Mouse (Mus musculus) MEL (cell line): ENCODE measurements around the gene Gm10190. TPM values are rescaled to one million over a fixed set of nuclear protein-coding genes. Genes with fewer than 3 reads are reported as not detected.

Experiments used
- DNase-seq: peaks from one replicate; pipeline ENCODE4 v3.0.0; 2011; ENCODE audit warnings: low read depth, low spot score
- H3K27ac ChIP-seq: 2 replicates; pipeline ENCODE4 v1.5.1; 2012; ENCODE audit warnings: low read depth, mild to moderate bottlenecking, control low read depth, low read length, moderate library complexity; ENCODE audit not compliant: control insufficient read depth
- H3K27me3 ChIP-seq, 2 experiments: fragments of 150-350 bp in 1 of 2; sonication (generic) in 1 of 2; 2 replicates each; pipeline ENCODE4 v1.6.1; 2012; ENCODE audit warnings: low read length in 2 of 2, mild to moderate bottlenecking in 2 of 2, improper control_type of control experiment in 1 of 2, moderate library complexity in 1 of 2; ENCODE audit not compliant: insufficient read depth in 2 of 2, control insufficient read depth in 1 of 2
- H3K36me3 ChIP-seq, 2 experiments: 2 replicates each; pipeline ENCODE4 v1.6.1; 2012 to 2014; ENCODE audit warnings: low read length in 2 of 2, improper control_type of control experiment in 1 of 2, inconsistent platforms in 1 of 2, mild to moderate bottlenecking in 1 of 2; ENCODE audit not compliant: insufficient read depth in 2 of 2, control insufficient read depth in 1 of 2
- H3K4me1 ChIP-seq, 2 experiments: fragments of 150-350 bp in 1 of 2; sonication (generic) in 1 of 2; 2 replicates each; pipeline ENCODE4 v1.6.1; 2012; ENCODE audit warnings: low read length in 2 of 2, improper control_type of control experiment in 1 of 2, mild to moderate bottlenecking in 1 of 2; ENCODE audit not compliant: insufficient read depth in 2 of 2, control insufficient read depth in 1 of 2
- H3K4me3 ChIP-seq, 2 experiments: fragments of 150-350 bp in 1 of 2; sonication (generic) in 1 of 2; 2 replicates each; pipeline ENCODE4 v1.5.1; 2012; ENCODE audit warnings: low read depth in 2 of 2, low read length in 2 of 2, mild to moderate bottlenecking in 2 of 2, moderate library complexity in 2 of 2, control low read depth in 1 of 2, improper control_type of control experiment in 1 of 2; ENCODE audit not compliant: control insufficient read depth in 1 of 2, insufficient read depth in 1 of 2
- H3K79me2 ChIP-seq: 2 replicates; pipeline ENCODE4 v1.6.1; 2012; ENCODE audit warnings: mild to moderate bottlenecking, low read length, moderate library complexity; ENCODE audit not compliant: control insufficient read depth, poor library complexity, insufficient read depth
- H3K9ac ChIP-seq: 2 replicates; pipeline ENCODE4 v1.6.1; 2012; ENCODE audit warnings: low read depth, mild to moderate bottlenecking, control low read depth, low read length, moderate library complexity; ENCODE audit not compliant: control insufficient read depth, poor library complexity, severe bottlenecking
- H3K9me3 ChIP-seq: fragments of 150-350 bp; sonication (generic); replicated peaks from 2 replicates; pipeline ENCODE4 v1.6.1; 2012; ENCODE audit warnings: mild to moderate bottlenecking, low read length, improper control_type of control experiment, moderate library complexity; ENCODE audit not compliant: insufficient read depth
- CHD2 ChIP-seq: IDR thresholded peaks from 2 replicates; pipeline ENCODE4 v1.6.1; 2011; ENCODE audit warnings: low read length, improper control_type of control experiment
- CTCF ChIP-seq, 3 experiments: IDR thresholded peaks in 2 of 3; conservative IDR thresholded peaks in 1 of 3; 2 replicates each; pipeline ENCODE4 v1.5.1; 2011 to 2012; ENCODE audit warnings: low read length in 3 of 3, low read depth in 2 of 3, mild to moderate bottlenecking in 2 of 3, improper control_type of control experiment in 1 of 3, inconsistent platforms in 1 of 3, mixed read lengths in 1 of 3, moderate library complexity in 1 of 3; ENCODE audit not compliant: control insufficient read depth in 1 of 3, insufficient read depth in 1 of 3, poor library complexity in 1 of 3, severe bottlenecking in 1 of 3
- ELF1 ChIP-seq: IDR thresholded peaks from 2 replicates; pipeline ENCODE4 v1.6.1; 2014; ENCODE audit warnings: low read depth, mild to moderate bottlenecking, inconsistent platforms, low read length, improper control_type of control experiment, moderate library complexity
- GABPA ChIP-seq: IDR thresholded peaks from 2 replicates; pipeline ENCODE4 v1.6.1; 2012; ENCODE audit warnings: low read depth, mild to moderate bottlenecking, inconsistent platforms, low read length, improper control_type of control experiment, moderate library complexity
- HCFC1 ChIP-seq: IDR thresholded peaks from 2 replicates; pipeline ENCODE4 v1.6.1; 2012; ENCODE audit warnings: low read depth, mild to moderate bottlenecking, inconsistent platforms, low read length, improper control_type of control experiment, moderate library complexity
- KAT2A ChIP-seq: conservative IDR thresholded peaks from 2 replicates; pipeline ENCODE4 v1.6.1; 2012; ENCODE audit warnings: low read depth, low read length, improper control_type of control experiment, inconsistent platforms
- MAZ ChIP-seq: IDR thresholded peaks from 2 replicates; pipeline ENCODE4 v1.6.1; 2012; ENCODE audit warnings: low read depth, mild to moderate bottlenecking, inconsistent platforms, low read length, improper control_type of control experiment
- MYC ChIP-seq: IDR thresholded peaks from 2 replicates; pipeline ENCODE4 v1.6.1; 2011; ENCODE audit warnings: low read depth, mild to moderate bottlenecking, low read length, improper control_type of control experiment, moderate library complexity
- POLR2A ChIP-seq, 2 experiments: IDR thresholded peaks; 2 replicates each; pipeline ENCODE4 v1.6.1; 2011 to 2012; ENCODE audit warnings: low read length in 2 of 2, mild to moderate bottlenecking in 2 of 2, control low read depth in 1 of 2, improper control_type of control experiment in 1 of 2, low read depth in 1 of 2, moderate library complexity in 1 of 2; ENCODE audit not compliant: control insufficient read depth in 1 of 2, insufficient read depth in 1 of 2, poor library complexity in 1 of 2
- POLR2AphosphoS5 ChIP-seq: IDR thresholded peaks from 2 replicates; pipeline ENCODE4 v1.6.1; 2012; ENCODE audit warnings: low read depth, borderline replicate concordance, mild to moderate bottlenecking, inconsistent platforms, low read length, moderate library complexity, mixed read lengths
- SIN3A ChIP-seq: IDR thresholded peaks from 2 replicates; pipeline ENCODE4 v1.6.1; 2012; ENCODE audit warnings: low read length, improper control_type of control experiment, inconsistent platforms
- SMC3 ChIP-seq: IDR thresholded peaks from 2 replicates; pipeline ENCODE4 v1.6.1; 2011; ENCODE audit warnings: low read depth, low read length, improper control_type of control experiment
- TBP ChIP-seq: IDR thresholded peaks from 2 replicates; pipeline ENCODE4 v1.8.0; 2011; ENCODE audit warnings: low read depth, low read length, improper control_type of control experiment
- USF1 ChIP-seq: IDR thresholded peaks from 2 replicates; pipeline ENCODE4 v1.6.1; 2014; ENCODE audit warnings: low read depth, mild to moderate bottlenecking, inconsistent platforms, low read length, improper control_type of control experiment, moderate library complexity
- USF2 ChIP-seq, 2 experiments: IDR thresholded peaks; 2 replicates each; pipeline ENCODE4 v1.6.1; 2011 to 2012; ENCODE audit warnings: improper control_type of control experiment in 2 of 2, low read length in 2 of 2, borderline replicate concordance in 1 of 2, inconsistent platforms in 1 of 2, low read depth in 1 of 2, mild to moderate bottlenecking in 1 of 2; ENCODE audit not compliant: insufficient read depth in 1 of 2
- ZMIZ1 ChIP-seq: IDR thresholded peaks from 2 replicates; pipeline ENCODE4 v1.6.1; 2012; ENCODE audit warnings: low read depth, mild to moderate bottlenecking, inconsistent platforms, low read length, improper control_type of control experiment, moderate library complexity
- polyA plus RNA-seq, 2 experiments: library from polyadenylated mRNA; stranded (reverse) in 1 of 2; unstranded in 1 of 2; fragments of >175 nt in 1 of 2; fragments of >200 nt in 1 of 2; gene quantifications; 2 replicates each; pipeline versions ENCODE4 v1.2.1 to v1.2.4; 2012; ENCODE audit warnings: low replicate concordance in 2 of 2, low read depth in 1 of 2; ENCODE audit not compliant: insufficient read length in 2 of 2, insufficient read depth in 1 of 2, missing spikeins in 1 of 2
- total RNA-seq: library from RNA; depleted of rRNA; stranded (reverse); fragments of 300-350 nt; gene quantifications from 2 replicates; pipeline ENCODE4 v1.2.3, GENCODE M21; 2012; rRNA removed

Gene Gm10190
- total and polyA plus RNA-seq, 3 experiments = not detected

- no peak for DNase-seq
- H3K9me3 ChIP-seq = no peaks in the 10 kb centered on the region
- H3K9ac ChIP-seq = no peak overlapping the region
- H3K36me3 ChIP-seq = no peaks in the 10 kb centered on the region
- peaks cover 0 to 4% of the 10 kb centered on the region in 2 experiments; a peak in 1 of 4 replicates for H3K4me1 ChIP-seq
- no peak overlapping the region for H3K27ac ChIP-seq
- TF ChIP-seq CHD2 (no peak), CTCF (IDR thresholded peaks at IDR 0.05 in 2 of 3, conservative IDR thresholded peaks at IDR 0.05 in 1 of 3; ENCODE audit: control insufficient read depth in 1 of 3, insufficient read depth in 1 of 3, low read depth in 2 of 3, low read length in 3 of 3, poor library complexity in 1 of 3, severe bottlenecking in 1 of 3) (no peak), HCFC1 (no peak), POLR2AphosphoS5 (no peak), ELF1 (no peak), GABPA (no peak), MAZ (no peak), TBP (no peak), POLR2A (IDR thresholded peaks at IDR 0.05; ENCODE audit: control insufficient read depth in 1 of 2, insufficient read depth in 1 of 2, low read depth in 1 of 2, low read length in 2 of 2, poor library complexity in 1 of 2) (no peak), ZMIZ1 (no peak), USF2 (IDR thresholded peaks at IDR 0.05; ENCODE audit: borderline replicate concordance in 1 of 2, insufficient read depth in 1 of 2, low read depth in 1 of 2, low read length in 2 of 2) (no peak), SIN3A (no peak), MYC (no peak), KAT2A (no peak), SMC3 (no peak), USF1 (no peak)
- no peaks in the 10 kb centered on the region for H3K79me2 ChIP-seq
- peaks cover under 1 to 6% of the 10 kb centered on the region in 2 experiments; a peak in 2 of 4 replicates for H3K27me3 ChIP-seq
- no peak overlapping the region for H3K4me3 ChIP-seq
Measured at GRCm38 (mm10) chr17:80323658-80324057, 49.7 kb downstream of the Gm10190 start.

Other genes starting within 250 kb of the Gm10190 start
- gene Galm, start 246.1 kb downstream of the Gm10190 start, total RNA-seq = not detected in 2 replicates
- gene Galm, start 246.1 kb downstream of the Gm10190 start, polyA plus RNA-seq = under 1 TPM in 1 of 2 experiments, not detected in 1; 0.15 TPM
- gene Srsf7, start 166.2 kb downstream of the Gm10190 start, total RNA-seq = 419 and 425 TPM in 2 replicates
- 100 to 1,000 TPM in 1 of 2 experiments, not detected in 1; 399 TPM for gene Srsf7, start 166.2 kb downstream of the Gm10190 start, polyA plus RNA-seq
- not detected in 2 replicates for gene Ttc39d, start 166.1 kb downstream of the Gm10190 start, total RNA-seq
- not detected for gene Ttc39d, start 166.1 kb downstream of the Gm10190 start, polyA plus RNA-seq
- gene Gemin6, start 149.1 kb downstream of the Gm10190 start, total RNA-seq = 25.3 and 31.6 TPM in 2 replicates
- gene Gemin6, start 149.1 kb downstream of the Gm10190 start, polyA plus RNA-seq = 10 to 100 TPM in 1 of 2 experiments, not detected in 1; 19.6 TPM
- gene Morn2, start 83.3 kb downstream of the Gm10190 start, total RNA-seq = 7.4 and 9.0 TPM in 2 replicates
- 10 to 100 TPM in 1 of 2 experiments, not detected in 1; 18.1 TPM for gene Morn2, start 83.3 kb downstream of the Gm10190 start, polyA plus RNA-seq
- gene Dhx57, start 83.1 kb downstream of the Gm10190 start, total RNA-seq = 3.4 and 4.1 TPM in 2 replicates
- gene Dhx57, start 83.1 kb downstream of the Gm10190 start, polyA plus RNA-seq = 1 to 10 TPM in 1 of 2 experiments, not detected in 1; 6.8 TPM
- 0.08 TPM in 1 of 2 replicates, not detected in the other for gene Arhgef33, start 66.1 kb downstream of the Gm10190 start, total RNA-seq
- gene Arhgef33, start 66.1 kb downstream of the Gm10190 start, polyA plus RNA-seq = not detected
- gene Sos1, start 106.9 kb upstream of the Gm10190 start, total RNA-seq = 4.6 and 6.7 TPM in 2 replicates
- 10 to 100 TPM; 12.1 to 20.3 TPM for gene Sos1, start 106.9 kb upstream of the Gm10190 start, polyA plus RNA-seq
- gene Cdkl4, start 204.3 kb upstream of the Gm10190 start, total RNA-seq = 0.36 and 0.42 TPM in 2 replicates
- under 1 TPM in 1 of 2 experiments, not detected in 1; 0.71 TPM for gene Cdkl4, start 204.3 kb upstream of the Gm10190 start, polyA plus RNA-seq